Mouse (Mus musculus): ENCODE measurements at regions not wholly inside any gene's neighbourhood (a gene's known extent, or its start where the extent isn't known, plus 50 kb on each side); places are given as distances from the start of the nearest gene placed in this dataset.

GRCm38 (mm10) chr1:121708301-121708700, 140.5 kb upstream of the Ddx18 start:
- TF ChIP-seq CTCF (IDR thresholded peaks at IDR 0.05; ENCODE audit: borderline replicate concordance, insufficient read depth, low read depth, low read length) = no peak
- TF ChIP-seq POLR2A (IDR thresholded peaks at IDR 0.05; ENCODE audit: borderline replicate concordance, insufficient read depth, low read length) = no peak
